Mouse (Mus musculus): Measurements from ENCODE around the gene Dctpp1.
A peak's percentile ranks its signal among the peaks of the same experiment; 100 is the strongest.

Dctpp1 gene

DNA sequence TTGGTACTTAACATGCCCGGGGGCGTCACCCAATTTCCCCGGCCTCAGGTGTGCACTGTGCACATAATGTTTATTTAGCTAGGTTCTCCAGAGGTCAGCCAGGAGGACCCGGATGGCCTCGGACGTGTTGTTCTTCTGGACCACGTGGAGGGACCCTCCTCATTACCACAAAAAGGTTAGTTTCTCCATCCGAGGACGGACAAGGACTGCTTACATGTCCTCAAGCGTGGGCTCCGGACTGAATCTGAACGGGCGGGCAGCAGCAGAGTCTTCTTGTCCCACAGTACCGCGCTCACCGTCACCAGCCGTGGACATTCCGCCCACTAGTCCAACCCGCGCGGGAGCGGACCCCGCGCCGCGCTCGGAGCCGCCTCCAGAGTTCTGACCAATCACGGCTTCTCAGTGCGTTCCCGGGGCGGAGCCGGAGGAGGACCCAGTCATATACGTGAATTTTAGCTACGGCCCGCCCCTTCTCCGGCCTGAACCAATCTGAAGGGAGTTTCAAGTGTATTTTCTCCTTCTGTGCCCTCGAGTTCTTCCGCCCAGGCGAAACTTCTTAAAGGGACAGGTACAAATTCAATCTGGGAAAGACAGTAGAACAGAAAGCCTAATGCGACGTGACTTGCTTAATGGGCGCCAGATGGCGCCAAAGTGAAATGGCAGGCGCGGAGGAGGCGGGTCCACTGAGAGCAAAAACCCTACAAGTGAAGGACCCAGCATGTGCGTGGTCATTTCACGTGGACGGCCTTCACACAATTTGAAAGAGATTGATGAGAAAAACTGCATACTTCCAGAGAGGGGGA is at the start of gene Dctpp1:
Gene Dctpp1 (minus strand): TSS at position 401 of the 803 bp plus-strand sequence.
- DNase-seq (ENCODE audit: low spot score in 2 of 2), result peak; percentile 95

DNA sequence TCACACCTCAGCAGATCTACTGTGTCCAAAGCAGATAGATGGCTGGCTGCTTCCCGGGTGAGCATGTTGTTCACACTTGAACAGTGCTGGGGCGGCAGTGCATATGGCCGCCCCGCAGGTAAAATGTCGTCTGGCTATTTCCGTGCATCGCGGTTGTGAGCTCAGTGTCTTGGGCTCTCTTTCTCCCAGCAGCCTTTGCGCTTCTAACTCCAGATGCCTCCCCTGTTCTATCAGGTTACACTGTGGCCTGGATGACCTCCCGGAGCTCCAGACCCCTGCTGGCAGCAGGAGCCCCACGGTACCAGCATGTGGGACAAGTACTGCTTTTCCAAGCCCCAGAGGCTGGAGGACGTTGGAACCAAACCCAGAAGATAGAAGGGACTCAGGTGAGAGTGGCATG is 49.4 kb upstream of the Dctpp1 start:
- no peak for DNase-seq (ENCODE audit: low spot score in 2 of 2)

DNA sequence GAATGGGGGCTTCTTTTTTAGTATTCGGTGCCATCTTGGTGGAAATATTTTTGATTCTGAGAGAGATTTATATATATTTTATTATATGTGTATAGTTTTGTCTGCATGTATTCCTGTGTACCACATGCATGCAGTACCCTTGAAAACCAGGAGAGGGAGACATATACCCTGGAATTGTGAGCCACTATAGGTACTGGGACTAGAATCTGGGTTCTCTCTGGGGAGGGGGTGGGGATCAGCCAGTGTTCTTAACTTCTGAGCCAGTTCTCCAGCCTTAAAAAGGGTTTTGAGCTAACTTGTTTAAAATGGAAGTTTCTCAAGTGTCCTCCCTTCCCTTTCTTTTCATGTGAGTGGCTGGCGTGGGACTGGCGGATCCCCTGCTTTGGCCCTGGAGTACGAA is 48.4 kb upstream of the Dctpp1 start:
- DNase-seq (ENCODE audit: low spot score in 2 of 2), result peak in 1 of 2 experiments; percentile 34

DNA sequence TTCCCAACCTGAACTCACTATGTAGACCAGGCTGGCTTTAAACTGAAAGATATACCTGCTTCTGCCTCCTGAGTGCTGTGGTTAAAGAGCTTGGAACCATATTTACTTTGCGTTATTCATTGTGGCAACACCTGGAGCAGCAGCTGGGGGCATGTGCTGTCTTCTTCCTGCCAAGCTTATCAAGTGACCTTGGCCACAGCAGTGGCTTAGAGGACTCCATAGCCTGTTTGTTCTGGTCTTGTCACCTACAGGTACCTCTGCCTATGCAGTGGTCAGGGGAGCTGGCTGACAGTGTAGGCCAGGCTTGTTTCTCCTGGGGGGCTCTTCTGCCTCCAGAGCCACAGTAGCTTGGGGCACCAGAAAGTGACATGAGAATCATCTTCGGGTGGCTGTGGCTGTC is 47.9 kb upstream of the Dctpp1 start:
- no peak for DNase-seq (ENCODE audit: low spot score in 2 of 2)

- DNase-seq (ENCODE audit: low spot score in 2 of 2), result no peak
Observed at GRCm38 (mm10) chr7:127297586-127298193, 37.2 kb upstream of the Dctpp1 start.

DNA sequence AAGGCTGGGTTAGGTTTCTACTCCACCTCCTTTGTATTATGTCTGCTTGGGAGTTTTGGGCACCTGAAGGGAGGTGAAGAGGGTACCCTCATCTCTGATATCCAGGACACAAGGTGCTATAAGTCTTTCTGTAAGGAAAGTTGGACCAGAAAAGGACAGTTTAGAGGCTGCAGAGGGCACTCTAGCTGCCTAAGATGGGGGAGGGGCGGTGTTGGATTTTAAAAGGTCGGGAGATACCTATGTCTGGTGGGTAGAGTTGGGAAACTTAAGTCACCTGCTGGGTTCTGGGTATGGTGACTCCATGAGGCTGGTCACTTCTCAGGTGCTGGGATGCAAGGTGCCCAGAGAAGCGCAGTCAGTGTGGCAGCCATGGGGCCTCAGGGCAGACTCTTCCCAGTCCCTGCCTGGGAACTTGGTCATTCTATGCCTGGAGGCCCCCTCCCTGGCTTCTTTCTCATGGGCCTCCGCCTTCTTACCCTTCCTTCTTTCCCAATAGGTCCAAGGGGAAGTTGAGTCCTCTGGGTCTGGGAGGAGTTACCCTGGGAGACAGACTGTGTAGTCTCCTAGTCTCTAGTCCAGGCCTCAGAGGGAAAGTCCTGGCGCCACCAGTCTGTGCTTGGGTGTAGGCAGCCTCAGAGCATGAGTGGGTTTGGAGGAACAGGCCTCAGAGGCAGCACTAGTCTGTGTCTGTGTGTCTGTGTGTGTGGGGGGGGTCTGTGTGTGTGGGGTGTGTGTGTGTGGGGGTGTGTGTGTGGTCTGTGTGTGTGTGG is 36.5 kb upstream of the Dctpp1 start:
- no peak for DNase-seq (ENCODE audit: low spot score in 2 of 2)

DNA sequence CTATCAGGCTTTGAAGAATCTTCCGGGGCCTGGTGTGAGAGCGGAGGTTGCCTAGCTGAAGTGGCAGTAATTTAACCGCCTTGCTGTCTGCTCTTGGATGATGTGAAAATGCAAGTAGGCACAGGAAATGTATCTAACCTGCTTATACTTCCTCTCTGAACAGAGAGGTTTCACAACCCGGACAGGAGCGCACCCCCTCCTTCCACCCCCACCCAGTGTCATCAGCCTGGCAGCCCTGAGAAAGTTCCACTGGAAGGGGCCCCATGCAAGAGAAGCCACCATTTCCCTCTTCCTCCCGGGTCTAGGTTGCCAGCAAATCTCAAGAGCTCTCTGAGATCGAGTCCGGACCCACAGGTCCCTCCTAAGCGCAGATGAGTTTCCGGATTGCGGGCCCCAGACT is 35.6 kb upstream of the Dctpp1 start, which contains the start of gene Itgal:
Gene Itgal (plus strand): TSS at position 163 of the 400 bp plus-strand sequence.
- no peak for DNase-seq (ENCODE audit: low spot score in 2 of 2)

DNA sequence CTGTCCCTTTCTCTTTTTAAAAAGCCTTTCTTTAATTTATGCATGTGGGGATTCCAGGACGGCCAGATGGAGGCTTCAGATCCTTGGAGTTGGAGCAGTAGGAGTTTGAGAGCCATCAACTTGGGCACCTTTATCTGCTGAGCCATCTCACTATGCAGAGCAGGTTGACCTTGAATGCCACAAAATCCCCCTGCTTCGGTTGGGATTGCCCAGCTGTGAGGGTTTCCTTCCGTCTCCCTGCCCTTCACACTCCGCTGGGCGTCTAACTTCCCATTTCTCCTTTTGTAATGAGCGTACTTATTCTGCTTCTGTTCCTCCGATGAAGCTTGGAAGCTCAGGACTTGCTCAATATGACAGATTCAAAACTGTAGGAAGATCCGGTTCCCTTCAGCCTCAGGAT is 29.6 kb upstream of the Dctpp1 start:
- no peak for DNase-seq (ENCODE audit: low spot score in 2 of 2)

DNA sequence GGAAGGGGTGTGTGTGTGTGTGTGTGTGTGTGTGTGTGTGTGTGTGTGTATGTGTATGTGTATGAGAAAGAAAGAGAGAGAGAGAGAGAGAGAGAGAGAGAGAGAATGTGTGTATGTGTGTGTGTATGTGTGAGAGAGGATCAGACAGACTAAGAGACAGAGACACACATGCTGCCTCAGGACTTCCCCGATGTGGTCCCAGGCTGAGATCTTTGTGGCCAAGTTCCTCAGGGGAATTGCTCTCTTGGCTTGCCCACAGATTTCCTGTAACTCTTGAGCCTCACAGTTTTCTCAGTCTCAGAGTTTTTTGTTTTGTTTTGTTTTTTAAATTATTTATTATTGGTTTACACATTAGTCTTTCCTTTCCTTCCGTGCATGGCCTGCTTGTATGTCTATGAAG is 28.8 kb upstream of the Dctpp1 start:
- no peak for DNase-seq (ENCODE audit: low spot score in 2 of 2)

DNA sequence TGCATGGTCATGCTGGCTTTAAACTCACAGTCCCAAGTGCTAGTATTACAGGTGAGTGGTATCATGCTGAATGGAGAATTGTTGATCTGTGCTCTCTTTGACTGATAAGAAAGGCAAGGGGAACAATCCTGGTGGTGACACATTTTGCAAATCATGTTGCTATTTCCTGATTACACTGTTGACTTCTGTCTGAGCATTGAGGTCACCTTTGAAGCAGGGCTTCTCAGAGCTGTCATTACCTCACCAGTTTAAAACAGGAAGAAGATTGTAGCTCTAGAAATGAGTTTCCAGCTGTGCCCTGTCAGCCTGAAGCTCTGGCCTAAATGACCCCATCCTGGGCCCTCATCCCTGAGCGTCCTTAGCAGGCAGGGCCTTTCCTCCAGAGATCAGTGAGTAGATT is 27.4 kb upstream of the Dctpp1 start:
- no peak for DNase-seq (ENCODE audit: low spot score in 2 of 2)

- DNase-seq (ENCODE audit: low spot score in 2 of 2), result no peak
Observed at GRCm38 (mm10) chr7:127285154-127285553, 24.6 kb upstream of the Dctpp1 start.

GRCm38 (mm10) chr7:127282190-127282589 is 21.7 kb upstream of the Dctpp1 start:
- DNase-seq (ENCODE audit: low spot score in 2 of 2), result no peak

DNA sequence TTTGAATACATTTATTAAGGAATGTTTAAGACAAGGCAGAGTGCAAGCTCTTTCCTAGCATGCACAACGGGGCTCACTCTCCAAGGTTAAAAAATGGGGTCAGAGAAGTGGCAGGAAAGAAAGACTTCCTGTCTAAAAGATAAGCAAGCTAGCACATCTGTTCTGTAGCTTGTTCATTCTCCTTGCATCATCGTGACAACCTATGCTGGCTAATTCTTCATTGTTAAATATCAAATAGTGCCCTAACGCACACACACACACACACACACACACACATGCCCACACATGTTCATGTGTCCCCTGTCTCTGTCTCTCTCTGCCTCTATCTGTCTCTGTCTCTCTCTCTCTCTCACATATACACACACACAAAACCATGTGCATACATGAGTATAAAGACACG is 20.6 kb upstream of the Dctpp1 start:
- no peak for DNase-seq (ENCODE audit: low spot score in 2 of 2)

GRCm38 (mm10) chr7:127280092-127280491 is 19.6 kb upstream of the Dctpp1 start:
- DNase-seq (ENCODE audit: low spot score in 2 of 2), result no peak

GRCm38 (mm10) chr7:127278311-127278710 is 17.8 kb upstream of the Dctpp1 start:
- no peak for DNase-seq (ENCODE audit: low spot score in 2 of 2)

GRCm38 (mm10) chr7:127276519-127276961 is 16.0 kb upstream of the Dctpp1 start:
- no peak for DNase-seq (ENCODE audit: low spot score in 2 of 2)

- peak; percentile 97 to 99 for DNase-seq (ENCODE audit: low spot score in 2 of 2)
Observed at GRCm38 (mm10) chr7:127273925-127274789, 13.6 kb upstream of the Dctpp1 start, which contains the start of gene Sephs2. TSS of gene Sephs2 (minus strand) at chr7:127274055.

- DNase-seq (ENCODE audit: low spot score in 2 of 2), result peak in 1 of 2 experiments; percentile 32
Observed at GRCm38 (mm10) chr7:127273118-127273923, 12.8 kb upstream of the Dctpp1 start.

GRCm38 (mm10) chr7:127272566-127272965 is 12.1 kb upstream of the Dctpp1 start:
- DNase-seq (ENCODE audit: low spot score in 2 of 2), result no peak

DNA sequence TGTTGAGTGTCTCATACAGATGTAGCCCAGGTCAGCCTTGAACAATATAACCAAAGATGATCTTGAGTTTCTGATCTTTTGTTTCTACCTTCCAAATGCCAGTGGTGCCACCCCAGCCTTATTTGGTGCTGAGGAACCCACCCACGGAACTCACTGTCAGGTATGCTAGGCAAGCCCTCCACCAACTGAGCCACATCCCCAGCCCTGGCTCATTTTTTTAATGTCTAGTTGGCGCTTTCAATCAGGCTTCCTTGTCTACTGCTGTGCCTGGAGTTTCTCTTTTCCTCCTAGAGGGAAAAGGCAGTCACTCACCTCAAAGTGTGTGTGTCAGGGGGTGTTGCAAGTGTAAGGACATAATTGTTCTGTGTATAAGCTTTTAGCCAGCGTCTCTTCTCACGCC is 10.6 kb upstream of the Dctpp1 start:
- DNase-seq (ENCODE audit: low spot score in 2 of 2), result no peak

GRCm38 (mm10) chr7:127270666-127271065 is 10.2 kb upstream of the Dctpp1 start:
- no peak for DNase-seq (ENCODE audit: low spot score in 2 of 2)
